Mouse (Mus musculus) liver, postnatal 0 days (tissue): ENCODE data around the gene Slc9a2. TPM values are rescaled to one million over a fixed set of nuclear protein-coding genes. Genes with fewer than 3 reads are reported as not detected.
"Not testable (repeated sequence)": the region's sequence is repeated elsewhere in the genome, so short reads cannot be mapped to it uniquely, and the experiment has no call there.

Experiments used
- ATAC-seq: fragments of 200-750 bp; cut with Nextera tagmentation; 2 replicates; pipeline ENCODE4 v1.8.0; 2017; ENCODE audit warnings: mild to moderate bottlenecking, moderate library complexity
- DNase-seq: peaks from one replicate; pipeline ENCODE4 v3.0.0-alpha.2; 2016
- H3K27ac ChIP-seq: fragments of 300-500 bp; sonication (generic); 2 replicates; pipeline ENCODE4 v1.5.1; 2014; ENCODE audit warnings: antibody characterized with exemption, moderate library complexity, mild to moderate bottlenecking, low read depth
- H3K27me3 ChIP-seq: fragments of 300-500 bp; sonication (generic); 2 replicates; pipeline ENCODE4 v1.6.1; 2014; ENCODE audit warnings: low read length, control low read depth, mixed read lengths; ENCODE audit not compliant: insufficient read depth
- H3K36me3 ChIP-seq: fragments of 300-500 bp; sonication (generic); replicated peaks from 2 replicates; pipeline ENCODE4 v1.6.1; 2014; ENCODE audit warnings: mild to moderate bottlenecking, control low read depth, low read length, moderate library complexity, mixed read lengths; ENCODE audit not compliant: insufficient read depth
- H3K4me1 ChIP-seq: fragments of 300-500 bp; sonication (generic); 2 replicates; pipeline ENCODE4 v1.6.1; 2014; ENCODE audit warnings: antibody characterized with exemption, mild to moderate bottlenecking, control low read depth; ENCODE audit not compliant: insufficient read depth
- H3K4me2 ChIP-seq: fragments of 300-500 bp; sonication (generic); 2 replicates; pipeline ENCODE4 v1.6.1; 2014; ENCODE audit warnings: low read depth, mild to moderate bottlenecking, low read length, moderate library complexity, mixed read lengths
- H3K4me3 ChIP-seq: fragments of 300-500 bp; sonication (generic); 2 replicates; pipeline ENCODE4 v1.5.1; 2014; ENCODE audit warnings: low read depth, low read length
- H3K9ac ChIP-seq: fragments of 300-500 bp; sonication (generic); replicated peaks from 2 replicates; pipeline ENCODE4 v1.6.1; 2014; ENCODE audit warnings: mild to moderate bottlenecking, moderate library complexity
- H3K9me3 ChIP-seq: fragments of 300-500 bp; sonication (generic); 2 replicates; pipeline ENCODE4 v1.6.1; 2016; ENCODE audit warnings: mild to moderate bottlenecking, control low read depth, low read length, mixed read lengths
- CTCF ChIP-seq: sonication (generic); IDR thresholded peaks from 2 replicates; pipeline ENCODE4 v1.5.1; 2016; ENCODE audit warnings: antibody characterized with exemption, low read depth
- EP300 ChIP-seq: IDR thresholded peaks from 2 replicates; pipeline ENCODE4 v1.6.1; 2016; ENCODE audit warnings: antibody characterized with exemption, low read depth, mild to moderate bottlenecking
- WGBS: fragments of 180-500 bp; shearing (Covaris S2); extraction: QIAGEN DNeasy Blood & Tissue Kit; methylation state at CpG from one replicate; pipeline ENCODE4 v1.1.7; 2014; ENCODE audit not compliant: insufficient replicate concordance; 5-methylcytosine and 5-hydroxymethylcytosine counted together
- polyA plus RNA-seq: library from polyadenylated mRNA; unstranded; fragments of >200 nt; fragmentation: Nextera tagmentation; extraction: Ambion mirVana; gene quantifications from 2 replicates; pipeline ENCODE4 v1.2.1, GENCODE M21; 2015

The Slc9a2 gene
- polyA plus RNA-seq, 1 experiment from 2014 or later, result not detected

DNA sequence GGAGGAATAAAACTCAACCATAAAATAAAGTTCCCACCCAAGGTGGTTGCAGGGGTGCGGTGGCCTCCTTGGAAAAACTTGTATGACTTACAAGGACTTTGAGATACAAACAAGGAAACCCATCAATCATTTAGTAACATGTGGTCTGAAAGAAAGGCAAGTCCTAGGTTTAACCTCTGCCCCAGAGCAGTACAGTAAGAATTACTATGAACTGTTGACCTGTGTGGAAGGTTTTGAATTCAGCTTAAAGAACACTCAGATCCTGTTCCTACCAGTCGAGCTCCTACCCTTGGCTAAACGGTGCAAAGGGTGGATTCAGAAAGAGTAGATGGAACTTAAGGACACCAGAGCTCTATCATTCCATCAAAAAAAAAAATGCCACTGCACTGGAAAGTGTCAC lies 16.1 kb downstream of the Slc9a2 start:
- Histone ChIP-seq H3K4me1 (no peaks in the 10 kb centered on the region), H3K27me3 (no peaks in the 10 kb centered on the region), H3K4me3 (no peak overlapping the region), H3K9ac (no peak overlapping the region), H3K9me3 (no peaks in the 10 kb centered on the region), H3K27ac (no peak overlapping the region), H3K4me2 (no peak overlapping the region), H3K36me3 (no peaks in the 10 kb centered on the region)
- TF ChIP-seq EP300 (no peak), CTCF (no peak)
- 69% methylated on average over 3 of the region's 3 CpGs for WGBS
- ATAC-seq (no peak), DNase-seq (no peak)

DNA sequence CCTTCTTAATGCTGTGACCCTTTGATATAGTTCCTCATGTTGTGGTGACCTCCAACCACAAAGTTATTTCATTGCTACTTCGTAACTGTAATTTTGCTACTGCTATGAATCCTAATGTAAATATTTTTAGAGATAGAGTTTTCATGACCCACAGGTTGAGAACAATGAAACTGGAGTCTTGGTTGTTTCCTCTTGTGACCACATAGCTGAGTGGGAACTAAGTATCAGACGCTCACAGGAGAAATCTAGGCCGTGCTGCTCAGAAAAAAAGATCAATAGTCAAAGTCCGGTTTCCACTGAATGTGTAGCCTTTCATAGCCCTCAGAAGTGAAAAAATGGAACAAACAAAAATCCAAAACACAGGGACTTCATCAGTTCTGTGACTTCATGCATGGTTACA lies 24.7 kb downstream of the Slc9a2 start:
- Histone ChIP-seq H3K4me2 (no peak overlapping the region), H3K27ac (no peak overlapping the region), H3K9me3 (no peaks in the 10 kb centered on the region), H3K9ac (no peak overlapping the region), H3K27me3 (no peaks in the 10 kb centered on the region), H3K4me1 (no peaks in the 10 kb centered on the region), H3K36me3 (no peaks in the 10 kb centered on the region), H3K4me3 (no peak overlapping the region)
- WGBS, result 48% methylated on average over 4 of the region's 4 CpGs
- TF ChIP-seq CTCF (no peak), EP300 (no peak)
- no peak for DNase-seq
- no peak for ATAC-seq

DNA sequence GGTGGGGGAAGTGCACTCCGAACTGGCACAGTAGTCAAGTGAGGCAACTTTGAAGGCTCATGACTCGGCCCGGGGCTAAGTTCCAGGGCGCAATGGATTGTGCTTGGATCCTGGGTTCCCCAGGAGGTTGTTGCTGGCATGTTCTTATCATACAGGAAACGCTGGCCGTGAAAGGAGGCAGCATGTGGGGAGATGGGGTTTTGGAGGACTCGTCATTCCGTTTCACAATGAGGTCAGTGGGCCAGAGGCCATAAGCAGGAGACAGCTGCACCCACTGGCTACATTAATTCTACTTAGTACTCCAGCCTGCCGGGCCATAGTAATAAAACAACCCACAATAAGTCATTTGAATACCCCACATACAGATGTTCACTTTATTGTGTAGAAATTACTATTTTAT lies 34.6 kb downstream of the Slc9a2 start:
- no peaks in the 10 kb centered on the region for H3K4me1 ChIP-seq
- ATAC-seq, result no peak
- no peak overlapping the region for H3K4me2 ChIP-seq
- WGBS, result 60% methylated on average over 9 of the region's 9 CpGs
- no peak for TF ChIP-seq CTCF
- no peak for TF ChIP-seq EP300
- no peak overlapping the region for H3K4me3 ChIP-seq
- H3K36me3 ChIP-seq, result no peaks in the 10 kb centered on the region
- H3K9ac ChIP-seq, result no peak overlapping the region
- H3K27me3 ChIP-seq, result no peaks in the 10 kb centered on the region
- no peaks in the 10 kb centered on the region for H3K9me3 ChIP-seq
- no peak overlapping the region for H3K27ac ChIP-seq
- DNase-seq, result no peak

DNA sequence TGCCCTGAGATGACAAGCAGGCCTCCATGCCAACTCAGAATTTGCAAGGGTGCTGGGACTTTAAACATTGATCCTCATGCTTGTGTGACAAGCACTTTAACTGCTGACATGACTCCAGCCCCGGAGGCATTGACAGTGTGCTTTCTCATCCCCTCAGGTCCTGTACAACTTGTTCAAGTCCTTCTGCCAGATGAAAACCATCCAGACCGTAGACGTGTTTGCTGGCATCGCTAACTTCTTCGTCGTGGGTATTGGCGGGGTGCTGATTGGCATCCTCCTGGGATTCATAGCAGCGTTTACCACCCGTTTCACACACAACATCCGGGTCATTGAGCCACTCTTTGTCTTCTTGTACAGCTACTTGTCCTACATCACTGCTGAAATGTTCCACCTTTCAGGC lies 45.7 kb downstream of the Slc9a2 start:
- ATAC-seq (no peak), DNase-seq (no peak)
- Histone ChIP-seq H3K4me2 (no peak overlapping the region), H3K27ac (no peak overlapping the region), H3K9me3 (no peaks in the 10 kb centered on the region), H3K36me3 (no peaks in the 10 kb centered on the region), H3K4me1 (no peaks in the 10 kb centered on the region), H3K27me3 (no peaks in the 10 kb centered on the region), H3K9ac (no peak overlapping the region), H3K4me3 (no peak overlapping the region)
- TF ChIP-seq CTCF (no peak), EP300 (no peak)
- 78% methylated on average over 10 of the region's 10 CpGs for WGBS

DNA sequence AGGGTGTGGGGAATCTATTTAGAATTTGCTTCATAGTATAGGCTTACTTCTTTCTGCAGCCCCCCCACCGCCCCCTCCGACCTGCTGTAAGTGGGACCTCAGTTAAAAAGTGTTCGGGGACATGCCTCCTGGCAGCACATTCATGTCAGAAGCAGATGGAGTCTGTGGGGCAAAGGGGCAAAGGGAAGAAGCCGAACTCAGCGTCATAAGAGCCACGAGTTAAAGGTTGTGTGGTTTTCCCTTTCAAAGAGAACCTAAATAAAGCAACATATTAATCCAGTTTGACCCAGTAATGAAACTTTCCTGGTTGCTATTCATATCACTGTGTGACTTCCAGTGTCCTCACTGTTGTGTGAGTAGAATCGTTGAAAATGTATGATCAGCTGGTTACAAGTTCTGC lies 47.0 kb downstream of the Slc9a2 start:
- H3K36me3 ChIP-seq, result no peaks in the 10 kb centered on the region
- H3K9me3 ChIP-seq, result no peaks in the 10 kb centered on the region
- 71% methylated on average over 7 of the region's 7 CpGs for WGBS
- no peak overlapping the region for H3K9ac ChIP-seq
- no peak overlapping the region for H3K27ac ChIP-seq
- TF ChIP-seq CTCF (no peak), EP300 (no peak)
- H3K4me2 ChIP-seq, result no peak overlapping the region
- H3K27me3 ChIP-seq, result no peaks in the 10 kb centered on the region
- no peak overlapping the region for H3K4me3 ChIP-seq
- ATAC-seq (no peak), DNase-seq (no peak)
- no peaks in the 10 kb centered on the region for H3K4me1 ChIP-seq

DNA sequence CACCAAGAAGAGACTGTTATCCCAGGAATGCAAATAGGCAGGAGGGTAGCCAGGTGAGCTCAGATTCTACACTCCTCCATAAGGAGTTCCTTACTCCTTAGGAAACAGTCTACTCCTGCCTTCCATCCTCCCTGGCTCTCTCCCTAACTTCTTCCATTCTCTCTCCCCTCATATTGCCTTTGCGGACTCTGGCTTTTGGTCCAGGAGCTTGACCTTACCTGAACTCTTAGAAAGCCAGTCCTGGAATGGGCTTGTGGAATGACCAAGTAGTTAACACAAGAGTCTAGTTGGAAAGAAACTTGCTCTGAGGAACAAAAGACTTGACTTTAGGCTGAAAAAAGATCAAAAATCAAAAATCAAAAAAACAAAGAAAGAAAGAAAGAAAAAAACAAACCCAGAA lies 48.3 kb downstream of the Slc9a2 start:
- WGBS, result 91% methylated on average over 1 of the region's 1 CpGs
- Histone ChIP-seq H3K4me3 (no peak overlapping the region), H3K4me2 (no peak overlapping the region), H3K9ac (no peak overlapping the region), H3K27me3 (no peaks in the 10 kb centered on the region), H3K27ac (no peak overlapping the region), H3K4me1 (no peaks in the 10 kb centered on the region), H3K9me3 (no peaks in the 10 kb centered on the region), H3K36me3 (no peaks in the 10 kb centered on the region)
- no peak for ATAC-seq
- no peak for DNase-seq
- TF ChIP-seq EP300 (no peak), CTCF (no peak)

DNA sequence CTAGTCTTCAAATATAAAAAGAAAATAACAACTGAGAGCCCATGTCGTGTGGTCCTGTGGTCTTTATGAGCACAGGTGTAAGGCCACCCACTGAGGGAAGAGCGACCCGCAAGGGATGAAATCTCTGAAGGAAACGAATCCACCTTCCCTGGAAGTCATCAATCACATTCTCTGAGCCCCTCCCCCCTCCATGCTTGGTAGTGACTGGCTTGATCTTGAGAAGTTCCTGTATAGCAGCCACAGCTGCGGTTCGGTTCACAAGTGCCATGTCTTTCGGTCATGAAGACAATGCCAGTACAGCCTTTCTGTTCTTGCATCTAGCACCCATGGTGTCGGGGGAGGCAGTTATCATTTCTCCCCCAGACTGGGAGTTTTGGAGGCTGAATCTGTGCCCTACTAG lies 57.3 kb downstream of the Slc9a2 start:
- no peak for DNase-seq
- no peak for ATAC-seq
- Histone ChIP-seq H3K27ac (no peak overlapping the region), H3K9me3 (no peaks in the 10 kb centered on the region), H3K36me3 (no peaks in the 10 kb centered on the region), H3K4me1 (no peaks in the 10 kb centered on the region), H3K27me3 (no peaks in the 10 kb centered on the region), H3K9ac (no peak overlapping the region), H3K4me3 (no peak overlapping the region), H3K4me2 (no peak overlapping the region)
- WGBS, result 61% methylated on average over 8 of the region's 8 CpGs
- TF ChIP-seq EP300 (no peak), CTCF (no peak)

DNA sequence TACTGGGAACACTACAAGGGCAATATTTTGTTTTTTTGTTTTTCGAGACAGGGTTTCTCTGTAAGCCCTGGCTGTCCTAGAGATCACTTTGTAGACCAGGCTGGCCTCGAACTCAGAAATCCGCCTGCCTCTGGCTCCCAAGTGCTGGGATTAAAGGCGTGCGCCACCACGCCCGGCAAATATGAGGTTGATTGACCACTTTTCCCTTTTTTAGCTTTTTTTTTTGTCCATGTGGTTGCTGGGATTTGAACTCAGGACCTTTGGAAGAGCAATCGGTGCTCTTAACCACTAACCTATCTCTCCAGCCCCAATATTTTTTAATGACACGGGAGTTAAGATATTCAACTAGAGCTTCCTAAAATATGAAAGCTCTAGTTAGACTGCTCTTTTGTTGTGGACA lies 57.9 kb downstream of the Slc9a2 start:
- H3K4me2 ChIP-seq, H3K4me1 ChIP-seq, H3K36me3 ChIP-seq, DNase-seq, H3K9ac ChIP-seq, H3K27ac ChIP-seq, H3K27me3 ChIP-seq, H3K9me3 ChIP-seq, H3K4me3 ChIP-seq, ATAC-seq: not testable (repeated sequence)
- 85% methylated on average over 9 of the region's 9 CpGs for WGBS
